In genomic region chr6:133420929-133421328, GRCm38 (mm10) we compare ENCODE assay signal across 25 mouse cellular contexts.
"Had no signal": no experiment of that assay in that cellular context is flagged by ENCODE, and none has a peak within 500 bp of the region (broad histone marks: within the 10 kb centered on the region; RNA-seq: fewer than 3 reads in every experiment).

No protein-coding gene starts in this region.

- DNase-seq: gastrocnemius, adult 2 months; gastrocnemius, postnatal 10 days; gastrocnemius, postnatal 25 days; heart, adult 18-20 months; heart, postnatal 14 days; heart, postnatal 36 days; kidney, adult 18-20 months; kidney, adult 8-10 months; kidney, postnatal 10 days; kidney, postnatal 25 days; kidney, postnatal 4 days; liver; liver, embryonic 13.5 days had no signal

- ATAC-seq: hindbrain, postnatal 0 days had no signal

- H3K27ac ChIP-seq: gastrocnemius, adult 2 months; heart, embryonic 10.5 days; heart, embryonic 13.5 days; heart, embryonic 15.5 days; hindbrain, embryonic 13.5 days; hindbrain, embryonic 15.5 days; hindbrain, postnatal 0 days; layer of hippocampus, adult 2 months; left cerebral cortex, adult 2 months; limb, embryonic 10.5 days; limb, embryonic 12.5 days; liver, embryonic 13.5 days; liver, embryonic 15.5 days had no signal

- H3K27me3 ChIP-seq: heart, embryonic 13.5 days; heart, embryonic 15.5 days; hindbrain, embryonic 13.5 days; hindbrain, embryonic 15.5 days; limb, embryonic 12.5 days; liver, embryonic 13.5 days; liver, embryonic 15.5 days had no signal

- H3K4me1 ChIP-seq: heart, embryonic 10.5 days; heart, embryonic 13.5 days; heart, embryonic 15.5 days; hindbrain, embryonic 13.5 days; hindbrain, embryonic 15.5 days; limb, embryonic 10.5 days; limb, embryonic 12.5 days; liver, embryonic 13.5 days; liver, embryonic 15.5 days had no signal

- H3K4me2 ChIP-seq: heart, embryonic 13.5 days; heart, embryonic 15.5 days; hindbrain, embryonic 13.5 days; hindbrain, embryonic 15.5 days; limb, embryonic 12.5 days; liver, embryonic 11.5 days; liver, embryonic 13.5 days; liver, embryonic 15.5 days had no signal

- H3K4me3 ChIP-seq: gastrocnemius, adult 2 months; heart, embryonic 10.5 days; heart, embryonic 13.5 days; heart, embryonic 15.5 days; hindbrain, embryonic 13.5 days; hindbrain, embryonic 15.5 days; layer of hippocampus, adult 2 months; left cerebral cortex, adult 2 months; limb, embryonic 10.5 days; limb, embryonic 12.5 days; liver, embryonic 13.5 days; liver, embryonic 15.5 days had no signal

- H3K9ac ChIP-seq: heart, embryonic 13.5 days; heart, embryonic 15.5 days; hindbrain, embryonic 13.5 days; hindbrain, embryonic 15.5 days; limb, embryonic 12.5 days; liver, embryonic 13.5 days; liver, embryonic 15.5 days had no signal

- H3K9me3 ChIP-seq: heart, embryonic 10.5 days; heart, embryonic 13.5 days; heart, embryonic 15.5 days; hindbrain, embryonic 15.5 days; limb, embryonic 10.5 days; liver, embryonic 13.5 days; liver, embryonic 15.5 days had no signal

- H3K36me3 ChIP-seq: heart, embryonic 10.5 days; heart, embryonic 13.5 days; heart, embryonic 15.5 days; hindbrain, embryonic 13.5 days; hindbrain, embryonic 15.5 days; limb, embryonic 10.5 days; limb, embryonic 12.5 days; liver, embryonic 13.5 days; liver, embryonic 15.5 days had no signal
